Mouse (Mus musculus) liver, embryonic 12.5 days (tissue): Measurements from ENCODE around the gene Cpm. TPM values are rescaled to one million over a fixed set of nuclear protein-coding genes. Genes with fewer than 3 reads are reported as not detected.
"Not testable (repeated sequence)": the region's sequence is repeated elsewhere in the genome, so short reads cannot be mapped to it uniquely, and the experiment has no call there.

Experiments
- ATAC-seq: fragments of 200-750 bp; cut with Nextera tagmentation; 2 replicates; pipeline ENCODE4 v1.8.0; 2017; ENCODE audit warnings: moderate number of reproducible peaks, mild to moderate bottlenecking, moderate library complexity
- H3K27ac ChIP-seq: fragments of 300-500 bp; sonication (generic); 2 replicates; pipeline ENCODE4 v1.5.1; 2016; ENCODE audit warnings: mild to moderate bottlenecking
- H3K27me3 ChIP-seq: fragments of 300-500 bp; sonication (generic); replicated peaks from 2 replicates; pipeline ENCODE4 v1.6.1; 2016; ENCODE audit warnings: mild to moderate bottlenecking, moderate library complexity
- H3K36me3 ChIP-seq: fragments of 300-500 bp; sonication (generic); 2 replicates; pipeline ENCODE4 v1.6.1; 2016; ENCODE audit warnings: mild to moderate bottlenecking, moderate library complexity
- H3K4me1 ChIP-seq: fragments of 300-500 bp; sonication (generic); 2 replicates; pipeline ENCODE4 v1.6.1; 2016
- H3K4me2 ChIP-seq: fragments of 300-500 bp; sonication (generic); 2 replicates; pipeline ENCODE4 v1.6.1; 2016; ENCODE audit warnings: mild to moderate bottlenecking, moderate library complexity
- H3K4me3 ChIP-seq: fragments of 300-500 bp; sonication (generic); 2 replicates; pipeline ENCODE4 v1.5.1; 2016; ENCODE audit warnings: mild to moderate bottlenecking, moderate library complexity
- H3K9ac ChIP-seq: fragments of 300-500 bp; sonication (generic); 2 replicates; pipeline ENCODE4 v1.6.1; 2016; ENCODE audit warnings: mild to moderate bottlenecking, moderate library complexity
- H3K9me3 ChIP-seq: fragments of 300-500 bp; sonication (generic); replicated peaks from 2 replicates; pipeline ENCODE4 v1.6.1; 2016; ENCODE audit warnings: mild to moderate bottlenecking, moderate library complexity
- WGBS: fragments of 180-500 bp; shearing (Covaris S2); methylation state at CpG from one replicate; pipeline ENCODE4 v1.1.7; 2016; ENCODE audit not compliant: insufficient replicate concordance; 5-methylcytosine and 5-hydroxymethylcytosine counted together
- polyA plus RNA-seq: library from polyadenylated mRNA; unstranded; fragments of >200 nt; fragmentation: Nextera tagmentation; extraction: Ambion mirVana; gene quantifications from 2 replicates; pipeline ENCODE4 v1.2.1, GENCODE M21; 2016

Gene Cpm
- polyA plus RNA-seq, 1 experiment from 2014 or later, result 30.7 TPM

DNA sequence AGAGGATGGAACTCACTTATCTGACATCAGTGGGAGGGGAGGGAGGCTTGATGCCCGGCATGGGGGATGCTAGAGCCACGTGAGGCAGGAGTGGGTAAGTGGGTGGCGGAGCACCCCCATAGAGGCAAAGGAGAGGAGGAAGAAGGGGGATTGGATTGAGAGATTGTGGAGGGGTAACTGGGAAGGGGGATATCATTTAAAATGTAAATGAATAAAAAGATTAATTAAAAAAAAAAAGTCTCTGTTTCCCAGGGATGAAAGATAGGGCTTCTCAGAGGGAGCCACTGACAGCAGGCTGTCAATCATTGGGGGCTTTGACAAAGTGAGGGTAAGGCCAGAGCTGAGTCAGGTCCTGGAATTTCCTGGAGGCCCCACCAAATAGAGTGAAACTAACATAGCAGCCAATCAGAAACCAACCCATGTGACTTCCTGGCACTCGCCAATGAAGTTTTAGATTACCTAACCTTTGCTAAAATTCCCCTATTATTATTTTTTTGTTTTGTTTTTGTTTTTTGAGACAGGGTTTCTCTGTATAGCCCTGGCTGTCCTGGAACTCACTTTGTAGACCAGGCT, 85.7 kb downstream of the Cpm start:
- Histone ChIP-seq H3K27ac (no peak overlapping the region), H3K4me2 (no peak overlapping the region), H3K4me1 (peaks cover 47% of the 10 kb centered on the region), H3K4me3 (no peak overlapping the region), H3K9ac (no peak overlapping the region), H3K27me3 (no peaks in the 10 kb centered on the region), H3K36me3 (no peaks in the 10 kb centered on the region), H3K9me3 (no peaks in the 10 kb centered on the region)
- WGBS, result 51% methylated on average over 4 of the region's 4 CpGs
- ATAC-seq, result no peak

DNA sequence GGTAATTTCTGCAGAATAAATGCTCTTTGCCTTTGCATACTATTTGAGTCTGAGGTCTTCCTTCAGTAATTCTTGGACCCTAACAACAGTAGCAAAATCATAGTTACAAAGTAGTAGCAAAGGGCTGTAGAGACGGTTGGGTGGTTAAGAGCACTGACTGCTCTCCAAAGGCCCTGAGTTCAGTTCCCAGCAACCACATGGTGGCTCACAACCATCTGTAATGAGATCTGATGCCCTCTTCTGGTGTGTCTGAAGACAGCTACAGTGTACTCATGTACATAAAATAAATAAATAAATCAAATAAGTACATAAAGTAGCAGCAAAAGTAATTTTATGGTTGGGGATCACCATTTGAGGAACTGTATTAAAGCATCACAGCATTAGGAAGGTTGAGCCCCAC, 86.4 kb downstream of the Cpm start:
- not testable (repeated sequence) for H3K27me3 ChIP-seq, H3K36me3 ChIP-seq, ATAC-seq, H3K4me3 ChIP-seq, H3K9me3 ChIP-seq, H3K9ac ChIP-seq, H3K27ac ChIP-seq, H3K4me2 ChIP-seq
- peaks cover 47% of the 10 kb centered on the region for H3K4me1 ChIP-seq
- 65% methylated on average over 1 of the region's 1 CpGs for WGBS

DNA sequence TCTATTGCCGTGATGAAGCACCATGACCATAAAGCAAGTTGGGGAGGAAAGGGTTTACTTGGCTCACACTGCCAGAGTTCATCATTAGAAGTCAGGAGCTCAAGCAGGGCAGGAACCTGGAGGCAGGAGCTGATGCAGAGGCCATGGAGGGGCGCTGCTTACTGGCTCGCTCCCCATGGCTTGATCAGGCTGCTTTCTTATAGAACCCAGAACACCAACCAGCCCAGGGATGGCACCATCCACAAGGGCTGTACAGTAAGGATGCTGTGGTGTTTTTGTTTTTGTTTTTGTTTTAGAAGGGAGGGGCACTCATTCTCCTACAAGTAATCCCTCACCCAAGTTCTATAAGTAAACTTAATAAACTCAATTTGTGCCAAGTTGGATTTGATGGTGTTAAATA, 87.4 kb downstream of the Cpm start:
- Histone ChIP-seq H3K9ac (no peak overlapping the region), H3K4me2 (no peak overlapping the region), H3K4me3 (no peak overlapping the region), H3K9me3 (no peaks in the 10 kb centered on the region), H3K4me1 (peaks cover 39% of the 10 kb centered on the region), H3K36me3 (no peaks in the 10 kb centered on the region), H3K27ac (no peak overlapping the region), H3K27me3 (no peaks in the 10 kb centered on the region)
- 89% methylated on average over 3 of the region's 3 CpGs for WGBS
- no peak for ATAC-seq

DNA sequence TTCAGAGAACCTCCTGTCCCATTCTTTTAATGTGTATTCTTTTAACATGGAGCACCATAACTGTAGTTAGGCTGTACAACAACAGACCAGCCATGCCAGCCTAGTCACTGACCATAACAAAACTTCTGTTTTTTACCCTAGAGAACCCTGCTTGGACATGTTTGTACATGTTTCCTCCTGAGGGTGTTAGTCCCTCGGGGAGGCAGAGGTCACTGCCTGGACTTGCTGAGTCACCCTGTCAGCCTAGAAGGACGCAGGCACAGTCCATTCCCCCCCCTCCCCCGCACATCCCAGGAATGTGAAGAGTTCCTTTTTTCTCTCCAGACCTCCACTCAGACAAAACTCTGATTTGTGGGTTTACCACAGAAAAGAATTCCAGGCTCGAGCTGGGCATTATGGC, 88.3 kb downstream of the Cpm start:
- Histone ChIP-seq H3K4me2 (no peak overlapping the region), H3K9ac (no peak overlapping the region), H3K4me3 (no peak overlapping the region), H3K36me3 (no peaks in the 10 kb centered on the region), H3K27ac (no peak overlapping the region), H3K27me3 (no peaks in the 10 kb centered on the region), H3K4me1 (peaks cover 32% of the 10 kb centered on the region), H3K9me3 (no peaks in the 10 kb centered on the region)
- WGBS, result 9% methylated on average over 4 of the region's 4 CpGs
- ATAC-seq, result 0 out of 2 replicates have a peak, but pooled peaks have one; percentile 52

DNA sequence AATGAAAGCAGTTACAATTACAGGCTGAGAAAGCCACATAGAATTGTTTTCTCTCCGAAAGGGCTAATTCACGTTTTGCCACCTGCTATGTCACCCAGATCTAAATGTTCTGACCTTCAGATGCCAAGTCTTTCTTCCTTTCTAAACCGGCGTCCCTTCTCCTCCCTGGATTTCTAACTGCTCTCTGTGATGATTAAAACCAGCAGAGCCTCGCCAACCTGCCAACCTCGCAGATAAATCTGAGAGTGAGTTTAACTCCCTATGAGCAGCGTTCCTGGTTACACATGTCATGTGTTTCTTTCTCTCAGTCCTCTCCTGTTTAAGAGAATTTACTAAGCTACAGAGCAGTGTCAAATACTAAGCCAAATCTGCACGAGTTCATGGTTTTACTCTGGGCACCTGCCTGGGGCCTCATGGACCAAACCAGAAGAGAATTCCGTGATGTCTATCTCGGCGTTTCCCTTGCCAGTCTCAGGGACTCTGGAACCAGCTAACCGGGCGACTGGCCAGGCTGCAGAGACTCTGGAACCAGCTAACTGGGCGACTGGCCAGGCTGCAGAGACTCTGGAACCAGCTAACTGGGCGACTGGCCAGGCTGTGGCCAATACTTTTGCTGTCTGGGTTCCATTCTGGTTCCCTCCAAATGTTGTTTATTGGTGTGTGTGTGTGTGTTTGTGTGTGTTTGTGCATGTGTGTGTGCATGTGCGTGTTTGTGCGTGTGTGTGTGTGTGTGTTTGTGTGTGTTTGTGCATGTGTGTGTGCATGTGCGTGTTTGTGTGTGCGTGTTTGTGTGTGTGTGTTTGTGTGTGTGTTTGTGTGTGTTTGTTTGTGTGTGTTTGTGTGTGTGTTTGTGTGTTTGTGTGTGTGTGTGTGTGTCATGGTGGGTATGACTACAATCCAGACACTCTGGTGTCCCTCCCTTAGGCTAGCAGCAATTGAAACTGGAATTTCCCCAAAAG, 89.1 kb downstream of the Cpm start:
- Histone ChIP-seq H3K27me3 (no peaks in the 10 kb centered on the region), H3K36me3 (no peaks in the 10 kb centered on the region), H3K9ac (no peak overlapping the region), H3K9me3 (no peaks in the 10 kb centered on the region), H3K27ac (no peak overlapping the region), H3K4me1 (peaks cover 32% of the 10 kb centered on the region), H3K4me3 (no peak overlapping the region), H3K4me2 (no peak overlapping the region)
- ATAC-seq, result no peak
- 66% methylated on average over 19 of the region's 19 CpGs for WGBS

DNA sequence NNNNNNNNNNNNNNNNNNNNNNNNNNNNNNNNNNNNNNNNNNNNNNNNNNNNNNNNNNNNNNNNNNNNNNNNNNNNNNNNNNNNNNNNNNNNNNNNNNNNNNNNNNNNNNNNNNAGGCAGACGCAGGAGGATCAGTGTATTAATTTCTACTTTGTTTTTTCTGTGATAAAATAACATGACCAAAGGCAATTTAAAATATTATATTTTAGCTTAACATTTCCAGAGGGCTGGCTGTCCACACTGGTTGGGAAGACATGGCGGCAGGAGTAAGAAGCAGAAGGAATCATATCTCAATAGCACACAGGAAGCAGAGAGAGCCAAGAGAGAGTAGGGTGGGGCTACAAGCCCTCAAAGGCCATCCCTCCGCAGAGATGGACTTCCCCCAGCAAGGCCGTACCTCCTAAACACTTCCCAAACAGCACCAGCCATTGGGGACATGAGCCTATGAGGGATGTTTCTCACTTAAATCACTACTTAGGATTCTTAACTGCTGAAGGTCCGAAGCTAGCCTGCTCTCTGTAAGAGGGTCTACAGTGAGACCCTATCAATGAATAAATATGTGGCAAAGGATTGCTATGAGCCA, 94.9 kb downstream of the Cpm start:
- ATAC-seq, result no peak
- Histone ChIP-seq H3K4me1 (no peaks in the 10 kb centered on the region), H3K27ac (no peak overlapping the region), H3K4me3 (no peak overlapping the region), H3K36me3 (no peaks in the 10 kb centered on the region), H3K9me3 (no peaks in the 10 kb centered on the region), H3K9ac (no peak overlapping the region), H3K4me2 (no peak overlapping the region), H3K27me3 (no peaks in the 10 kb centered on the region)
- WGBS, result 52% methylated on average over 5 of the region's 5 CpGs

DNA sequence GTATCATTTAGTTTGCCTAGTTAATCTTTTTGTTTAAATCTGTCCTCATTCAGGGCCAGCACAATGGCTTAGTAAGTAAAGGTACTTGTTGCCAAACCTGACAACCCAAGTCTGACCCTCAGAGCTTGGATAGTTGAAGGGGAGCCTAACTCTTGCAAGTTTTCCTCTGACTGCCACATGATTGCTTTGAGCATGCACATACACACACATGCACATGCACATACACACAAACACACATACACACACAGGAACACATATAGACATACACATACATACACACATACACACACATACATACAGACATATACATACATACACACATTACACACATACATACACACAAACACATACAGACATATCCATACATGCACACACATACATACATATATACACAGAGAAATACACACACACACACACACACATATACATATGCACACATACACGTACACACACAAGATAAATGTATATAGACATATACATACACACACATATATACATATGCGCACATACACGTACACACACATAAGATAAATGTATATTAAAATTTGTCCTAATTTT, 95.6 kb downstream of the Cpm start:
- no peak overlapping the region for H3K4me3 ChIP-seq
- WGBS, result 81% methylated on average over 3 of the region's 3 CpGs
- no peak overlapping the region for H3K4me2 ChIP-seq
- no peak overlapping the region for H3K9ac ChIP-seq
- no peaks in the 10 kb centered on the region for H3K27me3 ChIP-seq
- no peak overlapping the region for H3K27ac ChIP-seq
- ATAC-seq, result no peak
- H3K36me3 ChIP-seq, result no peaks in the 10 kb centered on the region
- no peaks in the 10 kb centered on the region for H3K9me3 ChIP-seq
- H3K4me1 ChIP-seq, result no peaks in the 10 kb centered on the region

DNA sequence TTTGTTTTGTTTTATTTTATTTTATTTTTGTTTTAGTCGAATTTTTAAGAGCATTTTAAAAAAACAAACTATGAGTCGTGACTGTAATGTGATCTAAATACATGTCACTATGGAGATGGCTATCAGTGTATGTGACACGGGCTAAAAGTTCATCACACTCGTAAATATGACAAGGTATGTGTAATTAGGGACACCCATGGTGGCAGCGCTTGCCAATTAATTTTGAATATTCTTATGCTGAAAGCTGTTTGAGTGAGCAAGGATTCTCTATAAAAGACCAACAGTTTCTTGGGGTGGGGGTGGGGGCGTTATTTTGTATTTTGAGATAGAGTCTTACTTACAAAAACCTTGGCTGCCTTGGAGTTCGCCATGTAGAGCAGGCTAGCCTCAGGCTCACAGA, 96.4 kb downstream of the Cpm start:
- 64% methylated on average over 7 of the region's 7 CpGs for WGBS
- Histone ChIP-seq H3K27ac (no peak overlapping the region), H3K4me2 (no peak overlapping the region), H3K9ac (no peak overlapping the region), H3K4me3 (no peak overlapping the region), H3K4me1 (peaks cover 2% of the 10 kb centered on the region), H3K36me3 (no peaks in the 10 kb centered on the region), H3K27me3 (no peaks in the 10 kb centered on the region), H3K9me3 (no peaks in the 10 kb centered on the region)
- no peak for ATAC-seq

DNA sequence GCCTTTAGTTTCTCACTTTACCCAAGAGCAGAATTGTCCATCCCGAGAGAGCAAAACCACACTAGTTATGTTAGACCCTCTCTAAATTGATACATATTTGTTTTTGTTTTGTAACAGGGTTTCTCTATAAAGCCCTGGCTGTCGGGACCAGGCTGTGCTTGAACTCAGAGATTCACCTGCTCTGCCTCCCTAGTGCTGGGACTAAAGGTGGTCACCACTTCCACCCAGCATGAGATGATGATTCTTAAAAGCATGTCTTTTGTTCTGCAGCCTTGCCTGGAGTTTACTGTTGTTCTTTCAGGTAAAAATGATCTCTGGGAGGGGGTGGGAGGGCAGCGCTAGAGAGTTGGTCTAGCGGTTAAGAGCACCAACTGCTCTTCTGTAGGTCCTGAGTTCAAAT, 97.0 kb downstream of the Cpm start:
- peaks cover 9% of the 10 kb centered on the region for H3K4me1 ChIP-seq
- no peaks in the 10 kb centered on the region for H3K36me3 ChIP-seq
- no peak overlapping the region for H3K4me2 ChIP-seq
- 80% methylated on average over 4 of the region's 4 CpGs for WGBS
- no peak overlapping the region for H3K27ac ChIP-seq
- H3K27me3 ChIP-seq, result no peaks in the 10 kb centered on the region
- no peaks in the 10 kb centered on the region for H3K9me3 ChIP-seq
- no peak overlapping the region for H3K9ac ChIP-seq
- ATAC-seq, result no peak
- H3K4me3 ChIP-seq, result no peak overlapping the region

DNA sequence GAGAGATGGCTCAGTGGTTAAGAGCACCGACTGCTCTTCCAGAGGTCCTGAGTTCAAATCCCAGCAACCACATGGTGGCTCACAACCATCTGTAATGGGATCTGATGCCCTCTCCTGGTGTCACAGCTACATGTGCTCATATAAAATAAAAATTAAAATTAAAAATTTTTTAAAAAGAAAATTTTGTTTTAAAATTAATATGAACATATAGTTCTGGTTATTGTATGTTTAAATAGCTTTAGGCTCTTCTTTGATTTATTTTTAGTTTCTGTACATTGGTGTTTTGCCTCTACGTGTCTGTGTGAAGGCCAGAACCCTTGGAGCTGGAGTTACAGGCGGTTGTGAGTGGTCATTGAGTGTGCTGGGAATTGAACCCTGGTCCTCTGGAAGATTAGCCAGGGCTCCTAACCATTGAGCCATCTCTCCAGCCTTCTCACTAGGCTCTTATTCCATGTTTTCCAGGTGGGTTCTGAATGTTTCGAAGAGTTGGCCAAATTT, 97.6 kb downstream of the Cpm start:
- WGBS, result 82% methylated on average over 4 of the region's 4 CpGs
- H3K4me1 ChIP-seq, result peaks cover 14% of the 10 kb centered on the region
- no peak overlapping the region for H3K9ac ChIP-seq
- no peak overlapping the region for H3K4me2 ChIP-seq
- no peak for ATAC-seq
- no peaks in the 10 kb centered on the region for H3K9me3 ChIP-seq
- H3K27me3 ChIP-seq, result no peaks in the 10 kb centered on the region
- no peak overlapping the region for H3K4me3 ChIP-seq
- H3K27ac ChIP-seq, result no peak overlapping the region
- no peaks in the 10 kb centered on the region for H3K36me3 ChIP-seq

DNA sequence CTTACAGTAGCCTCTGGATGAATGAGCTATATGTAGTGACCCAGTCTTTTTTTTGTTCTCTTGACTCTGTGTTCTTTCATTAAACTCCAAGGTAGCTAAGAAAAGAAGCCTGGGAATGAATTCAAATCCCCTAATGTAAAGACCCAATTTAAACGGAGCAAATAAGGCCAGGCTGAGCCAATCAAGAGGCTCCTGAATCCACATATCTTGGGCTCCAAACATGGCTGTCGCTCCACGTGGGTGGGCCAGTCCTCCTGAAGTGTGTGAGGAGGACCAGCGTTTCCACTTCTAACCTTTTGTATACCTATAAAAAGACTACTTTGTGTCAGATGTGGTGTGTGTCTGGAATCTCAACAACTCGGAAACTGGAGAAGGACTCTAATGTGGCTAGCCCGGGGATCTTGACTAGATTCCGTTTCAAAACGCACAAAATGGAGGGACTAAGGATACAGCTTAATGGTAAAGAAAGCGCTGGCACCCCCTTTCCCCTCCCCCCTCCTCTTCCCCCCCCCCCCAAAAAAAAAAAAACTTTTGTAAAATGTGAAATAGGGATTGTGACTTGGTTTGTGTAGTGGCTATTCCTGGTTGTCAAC, 98.3 kb downstream of the Cpm start:
- WGBS, result 75% methylated on average over 9 of the region's 9 CpGs
- no peaks in the 10 kb centered on the region for H3K27me3 ChIP-seq
- H3K4me3 ChIP-seq, result no peak overlapping the region
- H3K4me1 ChIP-seq, result peaks cover 21% of the 10 kb centered on the region
- H3K27ac ChIP-seq, result no peak overlapping the region
- H3K4me2 ChIP-seq, result no peak overlapping the region
- ATAC-seq, result no peak
- H3K36me3 ChIP-seq, result no peaks in the 10 kb centered on the region
- no peaks in the 10 kb centered on the region for H3K9me3 ChIP-seq
- no peak overlapping the region for H3K9ac ChIP-seq

DNA sequence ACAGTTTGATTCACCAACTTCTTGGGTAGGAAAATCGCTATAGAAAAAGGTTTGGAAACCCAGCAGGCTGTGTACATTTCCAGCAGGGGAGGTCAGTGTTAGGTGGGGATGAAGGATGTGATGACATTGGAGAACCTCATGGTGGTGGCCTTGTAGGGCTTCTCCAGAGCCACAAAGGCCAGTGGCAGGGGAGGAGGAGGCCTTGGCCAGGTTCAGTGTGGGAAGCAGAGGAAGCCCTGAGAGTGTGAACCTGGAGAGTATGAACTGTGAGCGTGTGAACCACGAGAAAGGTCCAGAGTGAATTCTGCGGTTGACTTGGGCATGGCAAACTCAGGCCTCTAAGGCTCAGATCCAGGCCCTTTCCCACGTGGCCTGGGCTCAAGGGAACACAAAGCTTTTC, 99.3 kb downstream of the Cpm start:
- Histone ChIP-seq H3K27me3 (no peaks in the 10 kb centered on the region), H3K36me3 (no peaks in the 10 kb centered on the region), H3K4me1 (peaks cover 31% of the 10 kb centered on the region), H3K9me3 (no peaks in the 10 kb centered on the region), H3K9ac (no peak overlapping the region), H3K27ac (no peak overlapping the region), H3K4me3 (no peak overlapping the region), H3K4me2 (no peak overlapping the region)
- WGBS, result 68% methylated on average over 5 of the region's 5 CpGs
- ATAC-seq, result no peak
